8 mouse cellular contexts compared by ENCODE assay signal in the genomic region with DNA sequence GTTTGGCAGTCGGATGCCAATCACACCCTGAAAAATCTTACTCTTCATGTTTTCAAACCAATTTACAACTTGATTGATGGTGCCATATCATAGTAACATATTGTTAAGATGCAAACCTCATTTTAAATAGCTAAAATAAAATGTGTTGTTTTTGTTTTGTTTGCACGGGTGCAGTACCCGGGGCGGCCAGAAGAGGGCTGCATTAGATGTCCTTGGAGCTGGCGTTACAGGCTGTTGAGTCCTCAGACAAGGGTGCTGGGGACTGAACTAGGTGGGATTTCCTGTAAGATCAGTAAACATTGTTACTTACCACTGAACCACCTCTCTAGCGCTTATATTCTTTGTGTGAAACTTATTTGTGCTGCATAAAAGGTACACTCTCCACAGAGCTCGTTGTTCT.
A peak's percentile ranks its signal among the peaks of the same experiment; 100 is the strongest.
DNase-seq lines count a peak whose midpoint lies in the region; ATAC-seq and TF ChIP-seq lines count a peak whose summit lies in the region.

No protein-coding gene starts in this region.

- no peaks in the 10 kb centered on the region for H3K9me3 ChIP-seq in liver, embryonic 12.5 days (replicated peaks)

- H3K4me1 ChIP-seq in liver, adult 2 months (ENCODE audit: control insufficient read depth, insufficient read depth, low read length), result peaks cover 4% of the 10 kb centered on the region; the same call in 1 of the 2 replicates
- peaks cover 24% of the 10 kb centered on the region for H3K4me1 ChIP-seq in liver, embryonic 12.5 days
- no peaks in the 10 kb centered on the region for H3K4me1 ChIP-seq in olfactory bulb, adult 2 months (ENCODE audit: control insufficient read depth, insufficient read depth, low read length)

- no peak for ATAC-seq in liver, embryonic 12.5 days
- ATAC-seq in activated CD4-positive, CD25-positive, alpha-beta regulatory T cell, adult 4 months, result peak; percentile 63

- no peaks in the 10 kb centered on the region for H3K36me3 ChIP-seq in liver, adult 2 months (ENCODE audit: control insufficient read depth, insufficient read depth, low read length)
- no peaks in the 10 kb centered on the region for H3K36me3 ChIP-seq in liver, embryonic 12.5 days

- peak; percentile 80 for TF ChIP-seq CTCF in liver, adult 2 months (IDR thresholded peaks at IDR 0.05; ENCODE audit: low read depth, low read length)
- peak; percentile 47; the same call in 1 of the 2 replicates for TF ChIP-seq CTCF in olfactory bulb, adult 2 months (IDR thresholded peaks at IDR 0.05; ENCODE audit: insufficient read depth, low read depth, low read length)

- 45% methylated on average over 7 of the region's 7 CpGs for WGBS in liver, adult 2 months
- 26% methylated on average over 7 of the region's 7 CpGs for WGBS in liver, embryonic 12.5 days (ENCODE audit: insufficient replicate concordance)
- WGBS in olfactory bulb, adult 2 months, result 30% methylated on average over 7 of the region's 7 CpGs

- no peak overlapping the region for H3K4me2 ChIP-seq in liver, embryonic 12.5 days

- TF ChIP-seq POLR2A in liver, adult 2 months (IDR thresholded peaks at IDR 0.05; ENCODE audit: extremely low read depth, insufficient read depth, low read length), result no peak
- no peak for TF ChIP-seq POLR2A in olfactory bulb, adult 2 months (IDR thresholded peaks at IDR 0.05; ENCODE audit: insufficient read depth, low read depth, low read length)

- peak; percentile 45 to 70 for DNase-seq in cerebellum, postnatal 14 days
- no peak for DNase-seq in cerebellum, adult 9-11 months
- no peak for DNase-seq in liver, adult 2 months (ENCODE audit: extremely low read depth, low read depth, low spot score)
- peak; percentile 36 for DNase-seq in kidney, adult 9 months
- DNase-seq in layer of hippocampus, postnatal 36 days, result no peak

- no peak overlapping the region for H3K27ac ChIP-seq in liver, adult 2 months (replicated peaks; ENCODE audit: insufficient read depth, low read depth, low read length)
- no peak overlapping the region for H3K27ac ChIP-seq in liver, embryonic 12.5 days
- H3K27ac ChIP-seq in olfactory bulb, adult 2 months (ENCODE audit: insufficient read depth, low read depth, low read length), result no peak overlapping the region

- H3K27me3 ChIP-seq in liver, adult 2 months (ENCODE audit: control insufficient read depth, insufficient read depth, low read length), result peaks cover 13% of the 10 kb centered on the region
- H3K27me3 ChIP-seq in liver, embryonic 12.5 days (replicated peaks), result peaks cover 23% of the 10 kb centered on the region

- no peak overlapping the region for H3K4me3 ChIP-seq in liver, adult 2 months (ENCODE audit: insufficient read depth, low read depth, low read length)
- no peak overlapping the region for H3K4me3 ChIP-seq in liver, embryonic 12.5 days
- H3K4me3 ChIP-seq in olfactory bulb, adult 2 months (ENCODE audit: insufficient read depth, low read depth, low read length), result no peak overlapping the region

- no peaks in the 10 kb centered on the region for H3K79me2 ChIP-seq in liver, adult 2 months (ENCODE audit: control insufficient read depth, insufficient read depth, low read length)

- no peak overlapping the region for H3K9ac ChIP-seq in liver, adult 2 months (ENCODE audit: low read depth, low read length)
- no peak overlapping the region for H3K9ac ChIP-seq in liver, embryonic 12.5 days

Comparison
In these comparisons a context has a peak if more than half of its experiments do, and no peak if none do; other contexts are left out.
1. DNase-seq: peak in cerebellum, postnatal 14 days (2 of 2) and kidney, adult 9 months (single experiment); none in cerebellum, adult 9-11 months (single experiment), liver, adult 2 months (single experiment) and layer of hippocampus, postnatal 36 days (0 of 2).